In the genomic region with DNA sequence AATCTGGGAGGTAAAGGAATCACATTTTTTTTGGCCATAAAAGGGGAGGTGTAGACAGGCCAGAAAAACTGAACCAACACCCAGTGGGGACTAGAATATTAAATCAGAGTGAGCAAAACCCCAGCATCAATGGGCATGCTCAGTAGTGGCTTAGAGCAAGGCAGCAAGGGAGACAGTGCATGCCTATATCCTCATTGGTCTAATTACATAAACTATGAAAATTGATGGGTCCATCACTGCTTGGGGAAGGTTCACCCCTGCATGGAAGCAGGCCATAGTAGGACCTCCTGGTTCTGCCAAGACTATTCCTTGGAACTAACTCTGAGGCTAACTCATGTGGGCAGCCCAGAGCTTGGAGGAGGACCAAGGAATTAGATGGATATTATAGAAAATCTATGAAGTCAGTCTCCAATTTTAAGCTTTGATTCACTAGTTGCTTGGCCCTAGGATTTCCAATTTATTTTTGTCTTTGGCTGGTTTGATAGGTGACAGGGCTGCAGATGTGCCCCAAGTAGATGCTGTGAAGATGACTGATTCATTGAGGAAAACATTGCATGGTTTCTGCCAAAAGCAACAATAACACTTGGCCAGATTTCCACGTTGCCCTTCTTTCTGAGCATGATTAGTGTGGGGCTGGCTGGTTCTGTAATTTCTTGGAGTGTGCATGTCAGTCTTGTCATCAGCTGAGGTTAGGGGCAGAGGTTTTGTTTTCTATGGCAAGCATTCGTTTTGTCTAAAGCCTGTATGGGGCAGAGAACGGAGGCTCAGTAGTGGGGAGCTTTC, we compare ENCODE assay signal across 20 mouse cellular contexts.
"Had no signal": no experiment of that assay in that cellular context is flagged by ENCODE, and none has a peak within 500 bp of the region (broad histone marks: within the 10 kb centered on the region; RNA-seq: fewer than 3 reads in every experiment).

No protein-coding gene starts in this region.

- H3K4me3 ChIP-seq: layer of hippocampus, adult 2 months; limb, embryonic 10.5 days; limb, embryonic 13.5 days; liver, embryonic 12.5 days; liver, embryonic 15.5 days; midbrain, embryonic 15.5 days; myocyte; neural tube, embryonic 13.5 days had no signal

- ATAC-seq: liver, embryonic 12.5 days; midbrain, embryonic 15.5 days had no signal

- H3K4me2 ChIP-seq: limb, embryonic 13.5 days; liver, embryonic 12.5 days; liver, embryonic 15.5 days; midbrain, embryonic 11.5 days; midbrain, embryonic 15.5 days; neural tube, embryonic 13.5 days had no signal

- H3K27me3 ChIP-seq: limb, embryonic 13.5 days; liver, embryonic 12.5 days; liver, embryonic 15.5 days; midbrain, embryonic 15.5 days; neural tube, embryonic 13.5 days had no signal

- H3K9ac ChIP-seq: limb, embryonic 13.5 days; liver, embryonic 12.5 days; liver, embryonic 15.5 days; midbrain, embryonic 15.5 days; neural tube, embryonic 13.5 days had no signal

- DNase-seq: kidney, postnatal 25 days; layer of hippocampus, adult 9-11 months; liver; lung, adult 2 months; lung, postnatal 14 days; lung, postnatal 4 days; thymus, adult 2 months; thymus, postnatal 14 days; thymus, postnatal 4 days had no signal

- H3K4me1 ChIP-seq: limb, embryonic 10.5 days; limb, embryonic 13.5 days; liver, embryonic 12.5 days; liver, embryonic 15.5 days; midbrain, embryonic 15.5 days; neural tube, embryonic 13.5 days had no signal

- H3K27ac ChIP-seq: kidney, postnatal 0 days; layer of hippocampus, adult 2 months; limb, embryonic 10.5 days; limb, embryonic 13.5 days; liver, embryonic 12.5 days; liver, embryonic 15.5 days; midbrain, embryonic 15.5 days; neural tube, embryonic 13.5 days; stomach, postnatal 0 days had no signal

- H3K9me3 ChIP-seq: limb, embryonic 10.5 days; limb, embryonic 13.5 days; liver, embryonic 12.5 days; liver, embryonic 15.5 days; midbrain, embryonic 15.5 days; neural tube, embryonic 13.5 days had no signal

- H3K36me3 ChIP-seq: limb, embryonic 10.5 days; limb, embryonic 13.5 days; liver, embryonic 12.5 days; liver, embryonic 15.5 days; midbrain, embryonic 15.5 days; neural tube, embryonic 13.5 days had no signal
